Mouse (Mus musculus) embryo, embryonic 9.5 days (tissue): ENCODE measurements at regions not wholly inside any gene's neighbourhood (a gene's known extent, or its start where the extent isn't known, plus 50 kb on each side); places are given as distances from the start of the nearest gene placed in this dataset.

Experiments
- DNase-seq: peaks from one replicate; pipeline ENCODE4 v3.0.0-alpha.2; 2017; ENCODE audit errors: extremely low spot score

- no peak for DNase-seq
Measured at GRCm38 (mm10) chr14:68022925-68023324, 1271.2 kb downstream of the Synb start.

GRCm38 (mm10) chr14:68021240-68021639 lies 1272.9 kb downstream of the Synb start:
- DNase-seq, result no peak

GRCm38 (mm10) chr14:68020769-68021168 lies 1273.3 kb downstream of the Synb start:
- DNase-seq, result no peak

GRCm38 (mm10) chr14:68018686-68019085 lies 1275.4 kb downstream of the Synb start:
- no peak for DNase-seq

GRCm38 (mm10) chr14:67996790-67997417 lies 1297.2 kb downstream of the Synb start:
- no peak for DNase-seq

GRCm38 (mm10) chr14:67993611-67994051 lies 1300.5 kb downstream of the Synb start:
- no peak for DNase-seq

GRCm38 (mm10) chr14:67993142-67993541 lies 1301.0 kb downstream of the Synb start:
- DNase-seq, result peak; percentile 68

GRCm38 (mm10) chr14:67992088-67992487 lies 1302.0 kb downstream of the Synb start:
- no peak for DNase-seq

- no peak for DNase-seq
Measured at GRCm38 (mm10) chr14:67990271-67990670, 1303.8 kb downstream of the Synb start.
